Mouse (Mus musculus): ENCODE results near the gene Gm7271. TPM values are rescaled to one million over a fixed set of nuclear protein-coding genes. Genes with fewer than 3 reads are reported as not detected.

The Gm7271 gene
- polyA plus RNA-seq, 1 experiment from 2014 or later: not detected

DNA sequence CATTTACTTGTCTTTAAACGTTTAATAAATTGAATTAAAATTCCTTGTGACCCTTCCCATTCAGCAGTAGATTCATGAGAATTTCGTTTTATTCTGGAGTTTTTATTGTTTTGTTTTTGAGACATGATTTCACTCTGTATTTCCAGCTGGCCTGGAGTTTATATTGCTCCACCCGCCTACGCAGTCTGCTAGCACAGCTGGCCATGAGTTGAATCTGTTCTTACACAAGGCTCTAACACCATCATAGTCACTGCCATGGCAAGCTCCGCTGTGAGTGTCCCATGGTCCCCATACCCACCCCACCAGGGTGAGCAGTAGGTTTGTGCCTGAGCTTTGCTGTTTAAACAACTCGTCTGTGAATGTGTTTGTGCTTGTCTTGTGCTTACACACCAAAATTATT, 49.3 kb downstream of the Gm7271 start:
- Histone ChIP-seq H3K4me3 (no peak overlapping the region), H3K27ac (no peak overlapping the region), H3K4me1 (peaks cover 8% of the 10 kb centered on the region), H3K9me3 (no peaks in the 10 kb centered on the region), H3K36me3 (peaks cover 33% of the 10 kb centered on the region), H3K27me3 (ENCODE audit: insufficient read depth, poor library complexity, severe bottlenecking) (no peaks in the 10 kb centered on the region)
- DNase-seq (ENCODE audit: low spot score): no peak
- 84% methylated on average over 6 of the region's 6 CpGs for WGBS

DNA sequence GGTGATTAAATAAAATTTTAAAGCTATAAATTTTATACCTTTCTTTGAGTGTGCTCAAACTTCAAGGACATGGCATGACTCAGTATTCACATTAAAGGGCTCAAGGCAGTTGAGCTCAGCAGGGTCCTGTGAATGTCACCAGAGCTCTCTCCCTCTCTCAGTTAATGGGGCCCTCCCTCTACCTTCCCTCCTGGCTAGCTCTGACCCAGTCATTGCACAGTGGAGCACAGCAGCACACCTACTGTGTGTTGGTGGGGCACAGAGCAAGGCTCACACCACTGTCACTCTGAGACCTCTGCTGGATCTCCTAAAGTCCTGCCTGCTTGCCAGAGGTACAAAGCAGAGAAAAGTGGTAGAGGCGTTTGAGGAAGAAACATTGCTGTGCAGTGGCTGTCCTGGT, 52.4 kb downstream of the Gm7271 start:
- Histone ChIP-seq H3K36me3 (peaks cover 45% of the 10 kb centered on the region), H3K9me3 (no peaks in the 10 kb centered on the region), H3K27ac (no peak overlapping the region), H3K4me1 (no peaks in the 10 kb centered on the region), H3K27me3 (ENCODE audit: insufficient read depth, poor library complexity, severe bottlenecking) (no peaks in the 10 kb centered on the region), H3K4me3 (no peak overlapping the region)
- DNase-seq (ENCODE audit: low spot score): no peak
- WGBS: 77% methylated on average over 1 of the region's 1 CpGs

DNA sequence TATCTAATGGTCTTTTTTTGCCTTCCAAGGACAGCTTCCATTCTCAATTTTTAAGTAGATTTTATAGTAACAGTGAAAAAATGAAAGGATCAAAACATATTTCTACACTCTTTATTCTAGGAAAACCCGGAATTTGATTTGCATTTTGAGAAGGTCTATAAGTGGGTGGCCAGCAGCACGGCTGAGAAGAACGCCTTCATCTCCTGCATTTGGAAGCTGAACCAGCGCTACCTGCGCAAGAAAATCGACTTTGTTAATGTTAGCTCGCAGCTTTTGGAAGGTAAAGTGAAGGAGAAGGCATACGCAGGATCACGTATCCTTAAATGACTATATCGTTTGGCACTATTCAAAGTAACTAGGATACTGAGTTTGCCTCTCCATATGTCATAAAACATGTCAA, 53.7 kb downstream of the Gm7271 start:
- no peaks in the 10 kb centered on the region for H3K27me3 ChIP-seq (ENCODE audit: insufficient read depth, poor library complexity, severe bottlenecking)
- WGBS: 96% methylated on average over 10 of the region's 10 CpGs
- no peak for DNase-seq (ENCODE audit: low spot score)
- peaks cover 53% of the 10 kb centered on the region for H3K36me3 ChIP-seq
- H3K27ac ChIP-seq: no peak overlapping the region
- H3K4me1 ChIP-seq: no peaks in the 10 kb centered on the region
- H3K9me3 ChIP-seq: no peaks in the 10 kb centered on the region
- no peak overlapping the region for H3K4me3 ChIP-seq

DNA sequence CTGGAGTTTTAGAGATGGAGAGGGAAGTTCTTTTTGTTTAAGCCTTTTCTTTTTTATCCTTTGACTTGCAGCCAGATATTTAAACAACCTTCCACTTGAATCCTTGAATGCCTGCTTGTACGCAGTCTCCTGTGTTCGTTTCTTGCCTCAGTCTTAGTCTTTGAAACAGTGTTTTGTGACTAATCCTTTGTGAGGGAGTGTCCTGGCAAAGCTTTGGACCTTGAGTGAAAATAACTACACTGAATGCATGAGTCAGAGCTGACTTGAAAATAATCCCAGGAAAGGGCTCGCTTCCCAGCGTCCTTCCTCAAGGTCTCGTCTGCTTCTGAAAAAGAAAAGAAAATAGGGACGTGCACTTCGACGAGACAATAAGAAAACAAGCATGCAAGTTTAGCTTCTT, 56.3 kb downstream of the Gm7271 start:
- Histone ChIP-seq H3K27ac (no peak overlapping the region), H3K4me1 (no peaks in the 10 kb centered on the region), H3K27me3 (ENCODE audit: insufficient read depth, poor library complexity, severe bottlenecking) (no peaks in the 10 kb centered on the region), H3K9me3 (no peaks in the 10 kb centered on the region), H3K4me3 (no peak overlapping the region), H3K36me3 (peaks cover 72% of the 10 kb centered on the region)
- WGBS: 74% methylated on average over 8 of the region's 8 CpGs
- DNase-seq (ENCODE audit: low spot score): no peak

DNA sequence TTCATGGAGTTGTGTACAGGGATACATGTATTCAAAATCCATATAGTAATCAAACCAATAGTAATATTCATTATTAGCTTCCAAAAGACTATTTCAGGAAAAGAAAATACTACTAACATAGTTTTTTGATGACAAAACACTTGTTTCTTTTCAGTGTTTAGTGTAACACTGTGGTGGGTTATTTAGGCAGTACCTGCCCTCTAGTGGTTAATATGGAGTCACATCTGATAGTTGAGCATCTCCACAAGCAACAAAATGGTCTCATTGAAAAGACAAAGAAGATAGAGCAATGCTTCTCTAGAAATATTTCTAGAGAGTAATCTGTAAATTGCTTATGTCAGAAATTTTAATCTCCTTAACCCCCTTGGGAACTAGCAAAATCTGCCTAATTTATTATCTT, 57.0 kb downstream of the Gm7271 start:
- Histone ChIP-seq H3K4me1 (no peaks in the 10 kb centered on the region), H3K9me3 (no peaks in the 10 kb centered on the region), H3K27ac (no peak overlapping the region), H3K36me3 (peaks cover 71% of the 10 kb centered on the region), H3K4me3 (no peak overlapping the region), H3K27me3 (ENCODE audit: insufficient read depth, poor library complexity, severe bottlenecking) (no peaks in the 10 kb centered on the region)
- no peak for DNase-seq (ENCODE audit: low spot score)

DNA sequence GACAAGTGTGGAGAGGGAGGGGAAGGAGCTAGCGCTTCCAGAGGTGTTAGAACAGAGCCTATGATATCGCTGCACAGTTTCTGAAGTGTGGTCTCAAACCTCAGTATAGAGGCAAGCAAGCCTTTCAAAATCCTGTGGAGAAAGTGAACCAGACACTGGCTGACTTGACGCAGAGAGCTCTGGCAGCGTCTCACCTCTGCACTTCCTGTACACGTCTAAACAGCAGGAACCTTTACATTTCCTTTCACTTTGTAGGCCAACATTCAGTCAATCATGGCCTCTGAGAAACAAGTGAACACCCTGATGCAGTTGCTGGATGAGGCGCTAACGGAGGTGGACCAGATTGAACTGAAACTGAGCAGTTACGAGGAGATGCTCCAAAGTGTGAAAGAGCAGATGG, 59.4 kb downstream of the Gm7271 start:
- no peaks in the 10 kb centered on the region for H3K9me3 ChIP-seq

DNA sequence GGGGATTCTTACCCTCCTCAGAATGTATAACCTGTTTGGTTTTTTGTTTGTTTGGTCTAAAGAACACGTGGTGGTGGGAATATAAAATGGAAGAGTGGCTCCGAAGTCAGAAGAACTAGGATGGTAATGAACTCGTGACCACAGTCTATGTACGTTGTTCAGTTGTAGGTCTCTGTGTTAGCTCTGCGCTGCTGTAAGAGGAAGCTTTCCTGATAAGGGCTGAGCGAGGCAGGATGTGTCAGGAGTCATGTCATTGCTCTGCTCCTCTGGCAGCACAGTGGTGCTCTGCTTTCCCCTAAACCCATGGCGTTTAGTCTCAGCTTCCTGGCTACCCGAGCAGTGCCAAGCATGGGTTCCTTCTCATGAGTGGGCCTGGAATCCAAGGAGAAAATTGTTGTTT, 66.6 kb downstream of the Gm7271 start:
- Histone ChIP-seq H3K27me3 (ENCODE audit: insufficient read depth, poor library complexity, severe bottlenecking) (no peaks in the 10 kb centered on the region), H3K4me3 (no peak overlapping the region), H3K27ac (no peak overlapping the region; the same call in 1 of the 2 replicates), H3K4me1 (no peaks in the 10 kb centered on the region), H3K36me3 (peaks cover 24% of the 10 kb centered on the region), H3K9me3 (no peaks in the 10 kb centered on the region)
- 60% methylated on average over 8 of the region's 8 CpGs for WGBS
- DNase-seq (ENCODE audit: low spot score): no peak

More for the DNA sequence above, 59.4 kb downstream of the Gm7271 start:
- Histone ChIP-seq H3K4me1 (no peaks in the 10 kb centered on the region), H3K27me3 (ENCODE audit: insufficient read depth, poor library complexity, severe bottlenecking) (no peaks in the 10 kb centered on the region), H3K36me3 (peaks cover 52% of the 10 kb centered on the region), H3K27ac (no peak overlapping the region), H3K4me3 (no peak overlapping the region)
- DNase-seq (ENCODE audit: low spot score): no peak
- WGBS: 94% methylated on average over 8 of the region's 8 CpGs

DNA sequence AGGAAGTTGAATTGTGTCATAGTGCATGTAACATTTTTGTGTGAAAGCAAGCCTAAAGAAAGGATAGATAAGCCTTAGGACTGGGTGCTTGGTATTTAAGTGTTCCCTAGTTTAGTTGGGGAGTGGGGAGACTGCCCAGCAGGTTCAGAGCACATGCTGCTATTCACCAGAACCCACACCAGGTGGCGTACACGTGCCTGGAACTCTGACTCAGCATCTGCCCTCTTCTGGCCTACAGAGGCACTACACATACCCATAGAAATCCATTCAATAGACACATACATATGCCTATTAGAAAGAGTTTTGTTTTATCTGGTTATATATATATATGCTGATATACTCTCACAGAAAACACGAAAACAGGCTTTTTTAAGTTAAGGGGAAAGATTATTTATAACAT, 81.5 kb downstream of the Gm7271 start:
- no peak for DNase-seq (ENCODE audit: low spot score)
- Histone ChIP-seq H3K27me3 (ENCODE audit: insufficient read depth, poor library complexity, severe bottlenecking) (no peaks in the 10 kb centered on the region), H3K4me3 (no peak overlapping the region), H3K27ac (no peak overlapping the region), H3K36me3 (peaks cover 79% of the 10 kb centered on the region), H3K9me3 (no peaks in the 10 kb centered on the region), H3K4me1 (no peaks in the 10 kb centered on the region)
- 32% methylated on average over 3 of the region's 3 CpGs for WGBS

Other genes with a start within 250 kb of the Gm7271 start
- 10.5 and 11.1 TPM in 2 replicates for gene Clock, start 179.2 kb upstream of the Gm7271 start, polyA plus RNA-seq (2016; fragmentation: Nextera tagmentation; extraction: Ambion mirVana)
- gene Pdcl2, start 152.9 kb upstream of the Gm7271 start, polyA plus RNA-seq (2016; fragmentation: Nextera tagmentation; extraction: Ambion mirVana): not detected in 2 replicates
- gene Nmu, start 120.3 kb upstream of the Gm7271 start, polyA plus RNA-seq (2016; fragmentation: Nextera tagmentation; extraction: Ambion mirVana): 0.16 TPM in 1 of 2 replicates, not detected in the other
- gene Exoc1, start 45.3 kb downstream of the Gm7271 start, polyA plus RNA-seq (2016; fragmentation: Nextera tagmentation; extraction: Ambion mirVana): 30.0 and 31.8 TPM in 2 replicates
- gene Cep135, start 104.7 kb downstream of the Gm7271 start, polyA plus RNA-seq (2016; fragmentation: Nextera tagmentation; extraction: Ambion mirVana): 7.7 TPM in 2 replicates
- gene C530008M17Rik, start 172.5 kb downstream of the Gm7271 start, polyA plus RNA-seq (2016; fragmentation: Nextera tagmentation; extraction: Ambion mirVana): 29.9 and 32.3 TPM in 2 replicates